Mouse (Mus musculus): ENCODE data around the gene Pomt1. TPM values are rescaled to one million over a fixed set of nuclear protein-coding genes. Genes with fewer than 3 reads are reported as not detected.

Gene Pomt1
- polyA plus RNA-seq, 1 experiment = 204 TPM

GRCm38 (mm10) chr2:32198977-32199376 is 37.4 kb upstream of the Pomt1 start:
- H3K4me3 ChIP-seq (ENCODE audit: control insufficient read depth, low read depth, low read length) = no peak overlapping the region
- H3K36me3 ChIP-seq (ENCODE audit: control insufficient read depth, insufficient read depth, low read length) = no peaks in the 10 kb centered on the region
- H3K4me1 ChIP-seq (ENCODE audit: control insufficient read depth, insufficient read depth, low read length) = no peaks in the 10 kb centered on the region
- H3K27me3 ChIP-seq (ENCODE audit: control insufficient read depth, insufficient read depth, low read length) = no peaks in the 10 kb centered on the region
- TF ChIP-seq CTCF (IDR thresholded peaks at IDR 0.05; ENCODE audit: control insufficient read depth, insufficient read depth, insufficient replicate concordance, low read depth, low read length) (no peak), POLR2A (IDR thresholded peaks at IDR 0.05; ENCODE audit: control insufficient read depth, low read depth, low read length) (no peak)
- H3K27ac ChIP-seq (ENCODE audit: control insufficient read depth, insufficient read depth, low read depth, low read length) = no peak overlapping the region

GRCm38 (mm10) chr2:32200033-32200432 is 36.4 kb upstream of the Pomt1 start:
- no peaks in the 10 kb centered on the region for H3K4me1 ChIP-seq (ENCODE audit: control insufficient read depth, insufficient read depth, low read length)
- no peak overlapping the region for H3K4me3 ChIP-seq (ENCODE audit: control insufficient read depth, low read depth, low read length)
- H3K27ac ChIP-seq (ENCODE audit: control insufficient read depth, insufficient read depth, low read depth, low read length) = no peak overlapping the region
- H3K27me3 ChIP-seq (ENCODE audit: control insufficient read depth, insufficient read depth, low read length) = no peaks in the 10 kb centered on the region
- TF ChIP-seq POLR2A (IDR thresholded peaks at IDR 0.05; ENCODE audit: control insufficient read depth, low read depth, low read length) = no peak
- no peak for TF ChIP-seq CTCF (IDR thresholded peaks at IDR 0.05; ENCODE audit: control insufficient read depth, insufficient read depth, insufficient replicate concordance, low read depth, low read length)
- no peaks in the 10 kb centered on the region for H3K36me3 ChIP-seq (ENCODE audit: control insufficient read depth, insufficient read depth, low read length)

- H3K36me3 ChIP-seq (ENCODE audit: control insufficient read depth, insufficient read depth, low read length) = no peaks in the 10 kb centered on the region
- H3K27ac ChIP-seq (ENCODE audit: control insufficient read depth, insufficient read depth, low read depth, low read length) = no peak overlapping the region
- no peak for TF ChIP-seq POLR2A (IDR thresholded peaks at IDR 0.05; ENCODE audit: control insufficient read depth, low read depth, low read length)
- TF ChIP-seq CTCF (IDR thresholded peaks at IDR 0.05; ENCODE audit: control insufficient read depth, insufficient read depth, insufficient replicate concordance, low read depth, low read length) = no peak
- no peak overlapping the region for H3K4me3 ChIP-seq (ENCODE audit: control insufficient read depth, low read depth, low read length)
- H3K27me3 ChIP-seq (ENCODE audit: control insufficient read depth, insufficient read depth, low read length) = no peaks in the 10 kb centered on the region
- no peaks in the 10 kb centered on the region for H3K4me1 ChIP-seq (ENCODE audit: control insufficient read depth, insufficient read depth, low read length)
These were observed 35.7 kb upstream of the Pomt1 start for GRCm38 (mm10) chr2:32200712-32201111.

- TF ChIP-seq POLR2A (IDR thresholded peaks at IDR 0.05; ENCODE audit: control insufficient read depth, low read depth, low read length) = no peak
- TF ChIP-seq CTCF (IDR thresholded peaks at IDR 0.05; ENCODE audit: control insufficient read depth, insufficient read depth, insufficient replicate concordance, low read depth, low read length) = no peak
- no peak overlapping the region for H3K4me3 ChIP-seq (ENCODE audit: control insufficient read depth, low read depth, low read length)
- H3K27ac ChIP-seq (ENCODE audit: control insufficient read depth, insufficient read depth, low read depth, low read length) = no peak overlapping the region
- no peaks in the 10 kb centered on the region for H3K36me3 ChIP-seq (ENCODE audit: control insufficient read depth, insufficient read depth, low read length)
- H3K4me1 ChIP-seq (ENCODE audit: control insufficient read depth, insufficient read depth, low read length) = no peaks in the 10 kb centered on the region
- H3K27me3 ChIP-seq (ENCODE audit: control insufficient read depth, insufficient read depth, low read length) = no peaks in the 10 kb centered on the region
These were observed 34.9 kb upstream of the Pomt1 start for GRCm38 (mm10) chr2:32201527-32201926.

GRCm38 (mm10) chr2:32203853-32204252 is 32.5 kb upstream of the Pomt1 start:
- no peak for TF ChIP-seq POLR2A (IDR thresholded peaks at IDR 0.05; ENCODE audit: control insufficient read depth, low read depth, low read length)
- TF ChIP-seq CTCF (IDR thresholded peaks at IDR 0.05; ENCODE audit: control insufficient read depth, insufficient read depth, insufficient replicate concordance, low read depth, low read length) = no peak
- H3K4me1 ChIP-seq (ENCODE audit: control insufficient read depth, insufficient read depth, low read length) = no peaks in the 10 kb centered on the region
- no peak overlapping the region for H3K4me3 ChIP-seq (ENCODE audit: control insufficient read depth, low read depth, low read length)
- H3K36me3 ChIP-seq (ENCODE audit: control insufficient read depth, insufficient read depth, low read length) = no peaks in the 10 kb centered on the region
- no peak overlapping the region for H3K27ac ChIP-seq (ENCODE audit: control insufficient read depth, insufficient read depth, low read depth, low read length)
- H3K27me3 ChIP-seq (ENCODE audit: control insufficient read depth, insufficient read depth, low read length) = no peaks in the 10 kb centered on the region

- no peak for TF ChIP-seq CTCF (IDR thresholded peaks at IDR 0.05; ENCODE audit: control insufficient read depth, insufficient read depth, insufficient replicate concordance, low read depth, low read length)
- TF ChIP-seq POLR2A (IDR thresholded peaks at IDR 0.05; ENCODE audit: control insufficient read depth, low read depth, low read length) = no peak
- Histone ChIP-seq H3K27ac (ENCODE audit: control insufficient read depth, insufficient read depth, low read depth, low read length) (no peak overlapping the region), H3K4me1 (ENCODE audit: control insufficient read depth, insufficient read depth, low read length) (no peaks in the 10 kb centered on the region), H3K36me3 (ENCODE audit: control insufficient read depth, insufficient read depth, low read length) (no peaks in the 10 kb centered on the region), H3K4me3 (ENCODE audit: control insufficient read depth, low read depth, low read length) (no peak overlapping the region), H3K27me3 (ENCODE audit: control insufficient read depth, insufficient read depth, low read length) (no peaks in the 10 kb centered on the region)
These were observed 28.7 kb upstream of the Pomt1 start for GRCm38 (mm10) chr2:32207682-32208081.

- no peak overlapping the region for H3K4me3 ChIP-seq (ENCODE audit: control insufficient read depth, low read depth, low read length)
- H3K27me3 ChIP-seq (ENCODE audit: control insufficient read depth, insufficient read depth, low read length) = no peaks in the 10 kb centered on the region
- no peaks in the 10 kb centered on the region for H3K36me3 ChIP-seq (ENCODE audit: control insufficient read depth, insufficient read depth, low read length)
- H3K4me1 ChIP-seq (ENCODE audit: control insufficient read depth, insufficient read depth, low read length) = no peaks in the 10 kb centered on the region
- TF ChIP-seq CTCF (IDR thresholded peaks at IDR 0.05; ENCODE audit: control insufficient read depth, insufficient read depth, insufficient replicate concordance, low read depth, low read length) (no peak), POLR2A (IDR thresholded peaks at IDR 0.05; ENCODE audit: control insufficient read depth, low read depth, low read length) (no peak)
- H3K27ac ChIP-seq (ENCODE audit: control insufficient read depth, insufficient read depth, low read depth, low read length) = no peak overlapping the region
These were observed 24.7 kb upstream of the Pomt1 start for GRCm38 (mm10) chr2:32211689-32212088.

- Histone ChIP-seq H3K27ac (ENCODE audit: control insufficient read depth, insufficient read depth, low read depth, low read length) (no peak overlapping the region), H3K36me3 (ENCODE audit: control insufficient read depth, insufficient read depth, low read length) (no peaks in the 10 kb centered on the region), H3K4me1 (ENCODE audit: control insufficient read depth, insufficient read depth, low read length) (no peaks in the 10 kb centered on the region; the same call in 1 of the 2 replicates), H3K27me3 (ENCODE audit: control insufficient read depth, insufficient read depth, low read length) (no peaks in the 10 kb centered on the region), H3K4me3 (ENCODE audit: control insufficient read depth, low read depth, low read length) (no peak overlapping the region)
- TF ChIP-seq CTCF (IDR thresholded peaks at IDR 0.05; ENCODE audit: control insufficient read depth, insufficient read depth, insufficient replicate concordance, low read depth, low read length) (no peak), POLR2A (IDR thresholded peaks at IDR 0.05; ENCODE audit: control insufficient read depth, low read depth, low read length) (no peak)
These were observed 23.4 kb upstream of the Pomt1 start for GRCm38 (mm10) chr2:32213000-32213399.

Data from testis, adult 2 months (tissue).